Mouse (Mus musculus): ENCODE results near the gene Hvcn1. TPM values are rescaled to one million over a fixed set of nuclear protein-coding genes. Genes with fewer than 3 reads are reported as not detected.

Hvcn1 gene
- total and polyA plus RNA-seq, 2 experiments, result 1.5 to 1.7 TPM

GRCm38 (mm10) chr5:122258027-122258741 lies 51.6 kb downstream of the Hvcn1 start:
- no peak overlapping the region for H3K27ac ChIP-seq (replicated peaks; ENCODE audit: insufficient read depth, low read depth, low read length)
- no peak overlapping the region for H3K4me3 ChIP-seq (ENCODE audit: insufficient read depth, low read depth, low read length)
- DNase-seq (ENCODE audit: extremely low read depth, low read depth, low spot score), result no peak
- H3K9ac ChIP-seq (ENCODE audit: low read depth, low read length), result no peak overlapping the region
- no peaks in the 10 kb centered on the region for H3K79me2 ChIP-seq (ENCODE audit: control insufficient read depth, insufficient read depth, low read length)
- no peaks in the 10 kb centered on the region for H3K4me1 ChIP-seq (ENCODE audit: control insufficient read depth, insufficient read depth, low read length)
- 82% methylated on average over 6 of the region's 6 CpGs for WGBS
- no peaks in the 10 kb centered on the region for H3K27me3 ChIP-seq (ENCODE audit: control insufficient read depth, insufficient read depth, low read length)
- no peak for TF ChIP-seq POLR2A (IDR thresholded peaks at IDR 0.05; ENCODE audit: extremely low read depth, insufficient read depth, low read length)
- no peak for TF ChIP-seq CTCF (IDR thresholded peaks at IDR 0.05; ENCODE audit: low read depth, low read length)
- H3K36me3 ChIP-seq (ENCODE audit: control insufficient read depth, insufficient read depth, low read length), result peaks cover 2% of the 10 kb centered on the region; the same call in 1 of the 2 replicates

GRCm38 (mm10) chr5:122262104-122262503 lies 55.5 kb downstream of the Hvcn1 start:
- WGBS, result 76% methylated on average over 7 of the region's 7 CpGs
- peaks cover 2% of the 10 kb centered on the region; the same call in 1 of the 2 replicates for H3K36me3 ChIP-seq (ENCODE audit: control insufficient read depth, insufficient read depth, low read length)
- H3K27me3 ChIP-seq (ENCODE audit: control insufficient read depth, insufficient read depth, low read length), result no peaks in the 10 kb centered on the region
- no peak for DNase-seq (ENCODE audit: extremely low read depth, low read depth, low spot score)
- TF ChIP-seq CTCF (IDR thresholded peaks at IDR 0.05; ENCODE audit: low read depth, low read length) (no peak), POLR2A (IDR thresholded peaks at IDR 0.05; ENCODE audit: extremely low read depth, insufficient read depth, low read length) (no peak)
- H3K9ac ChIP-seq (ENCODE audit: low read depth, low read length), result no peak overlapping the region
- H3K79me2 ChIP-seq (ENCODE audit: control insufficient read depth, insufficient read depth, low read length), result peaks cover 4% of the 10 kb centered on the region; the same call in 1 of the 2 replicates
- H3K4me3 ChIP-seq (ENCODE audit: insufficient read depth, low read depth, low read length), result no peak overlapping the region
- H3K4me1 ChIP-seq (ENCODE audit: control insufficient read depth, insufficient read depth, low read length), result no peaks in the 10 kb centered on the region
- no peak overlapping the region for H3K27ac ChIP-seq (replicated peaks; ENCODE audit: insufficient read depth, low read depth, low read length)

- Histone ChIP-seq H3K27ac (replicated peaks; ENCODE audit: insufficient read depth, low read depth, low read length) (no peak within 1 kb of the TSS), H3K36me3 (ENCODE audit: control insufficient read depth, insufficient read depth, low read length) (no peaks in the 10 kb centered on the region), H3K9ac (ENCODE audit: low read depth, low read length) (peak within 1 kb of the TSS; percentile 92), H3K4me3 (ENCODE audit: insufficient read depth, low read depth, low read length) (peak within 1 kb of the TSS; percentile 97), H3K79me2 (ENCODE audit: control insufficient read depth, insufficient read depth, low read length) (peaks cover 4% of the 10 kb centered on the region; the same call in 1 of the 2 replicates), H3K4me1 (ENCODE audit: control insufficient read depth, insufficient read depth, low read length) (no peaks in the 10 kb centered on the region), H3K27me3 (ENCODE audit: control insufficient read depth, insufficient read depth, low read length) (no peaks in the 10 kb centered on the region)
- TF ChIP-seq CTCF (IDR thresholded peaks at IDR 0.05; ENCODE audit: low read depth, low read length) (no peak), POLR2A (IDR thresholded peaks at IDR 0.05; ENCODE audit: extremely low read depth, insufficient read depth, low read length) (no peak)
- DNase-seq (ENCODE audit: extremely low read depth, low read depth, low spot score), result peak; percentile 81
- WGBS, result 2% methylated on average over 49 of the region's 49 CpGs
Measured at GRCm38 (mm10) chr5:122263933-122264905, 57.6 kb downstream of the Hvcn1 start, which contains the start of gene Tctn1. Gene Tctn1, minus strand, starts transcription at chr5:122264460.

GRCm38 (mm10) chr5:122265187-122265586 lies 58.6 kb downstream of the Hvcn1 start:
- Histone ChIP-seq H3K36me3 (ENCODE audit: control insufficient read depth, insufficient read depth, low read length) (no peaks in the 10 kb centered on the region), H3K27ac (replicated peaks; ENCODE audit: insufficient read depth, low read depth, low read length) (no peak overlapping the region)
- DNase-seq (ENCODE audit: extremely low read depth, low read depth, low spot score), result peak; percentile 40

GRCm38 (mm10) chr5:122265942-122266341 lies 59.3 kb downstream of the Hvcn1 start:
- Histone ChIP-seq H3K27ac (replicated peaks; ENCODE audit: insufficient read depth, low read depth, low read length) (no peak overlapping the region), H3K9ac (ENCODE audit: low read depth, low read length) (no peak overlapping the region), H3K36me3 (ENCODE audit: control insufficient read depth, insufficient read depth, low read length) (no peaks in the 10 kb centered on the region), H3K27me3 (ENCODE audit: control insufficient read depth, insufficient read depth, low read length) (no peaks in the 10 kb centered on the region), H3K4me1 (ENCODE audit: control insufficient read depth, insufficient read depth, low read length) (no peaks in the 10 kb centered on the region), H3K79me2 (ENCODE audit: control insufficient read depth, insufficient read depth, low read length) (peaks cover 4% of the 10 kb centered on the region; the same call in 1 of the 2 replicates), H3K4me3 (ENCODE audit: insufficient read depth, low read depth, low read length) (no peak overlapping the region)
- WGBS, result 98% methylated on average over 2 of the region's 2 CpGs
- TF ChIP-seq POLR2A (IDR thresholded peaks at IDR 0.05; ENCODE audit: extremely low read depth, insufficient read depth, low read length) (no peak), CTCF (IDR thresholded peaks at IDR 0.05; ENCODE audit: low read depth, low read length) (no peak)
- no peak for DNase-seq (ENCODE audit: extremely low read depth, low read depth, low spot score)

More at GRCm38 (mm10) chr5:122265187-122265586, 58.6 kb downstream of the Hvcn1 start:
- WGBS, result 67% methylated on average over 3 of the region's 3 CpGs
- H3K27me3 ChIP-seq (ENCODE audit: control insufficient read depth, insufficient read depth, low read length), result no peaks in the 10 kb centered on the region
- peaks cover 4% of the 10 kb centered on the region; the same call in 1 of the 2 replicates for H3K79me2 ChIP-seq (ENCODE audit: control insufficient read depth, insufficient read depth, low read length)
- H3K4me1 ChIP-seq (ENCODE audit: control insufficient read depth, insufficient read depth, low read length), result no peaks in the 10 kb centered on the region
- TF ChIP-seq POLR2A (IDR thresholded peaks at IDR 0.05; ENCODE audit: extremely low read depth, insufficient read depth, low read length) (no peak), CTCF (IDR thresholded peaks at IDR 0.05; ENCODE audit: low read depth, low read length) (0 out of 2 replicates have a peak, but pooled peaks have one; percentile 9)
- H3K4me3 ChIP-seq (ENCODE audit: insufficient read depth, low read depth, low read length), result no peak overlapping the region
- H3K9ac ChIP-seq (ENCODE audit: low read depth, low read length), result no peak overlapping the region

Measured in liver, adult 2 months (tissue).